Mouse (Mus musculus) v-Abl transformed pro-B cells (cell line): ENCODE measurements at regions not wholly inside any gene's neighbourhood (a gene's known extent, or its start where the extent isn't known, plus 50 kb on each side); places are given as distances from the start of the nearest gene placed in this dataset.

Experiments used
- in situ Hi-C, 2 experiments: fragments of 400-800 bp; cut with MboI; formaldehyde crosslinking; loops; one replicate each; pipeline ENCODE4 v1.15.1; 2025; ENCODE audit not compliant: unreplicated experiment in 2 of 2

DNA sequence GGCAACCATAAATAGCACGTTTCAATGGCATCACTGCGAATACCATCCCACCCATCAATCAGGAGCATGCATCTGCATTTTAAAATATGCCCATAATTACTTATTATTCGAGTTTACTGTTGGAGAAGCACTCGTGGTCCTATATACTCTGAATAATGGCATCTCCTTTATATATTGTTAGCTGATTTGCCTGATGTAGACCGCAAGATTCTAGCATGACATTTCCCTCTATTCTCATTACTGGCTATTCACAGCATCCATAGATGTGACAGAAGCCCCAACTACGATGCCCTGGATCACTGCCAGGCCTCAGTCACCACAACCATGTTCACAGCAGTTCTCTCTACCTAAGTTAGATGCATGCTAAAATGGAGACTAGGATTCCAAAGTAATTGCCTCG lies 77.4 kb upstream of the Epha4 start:
- in situ Hi-C loops, result no loop called here

DNA sequence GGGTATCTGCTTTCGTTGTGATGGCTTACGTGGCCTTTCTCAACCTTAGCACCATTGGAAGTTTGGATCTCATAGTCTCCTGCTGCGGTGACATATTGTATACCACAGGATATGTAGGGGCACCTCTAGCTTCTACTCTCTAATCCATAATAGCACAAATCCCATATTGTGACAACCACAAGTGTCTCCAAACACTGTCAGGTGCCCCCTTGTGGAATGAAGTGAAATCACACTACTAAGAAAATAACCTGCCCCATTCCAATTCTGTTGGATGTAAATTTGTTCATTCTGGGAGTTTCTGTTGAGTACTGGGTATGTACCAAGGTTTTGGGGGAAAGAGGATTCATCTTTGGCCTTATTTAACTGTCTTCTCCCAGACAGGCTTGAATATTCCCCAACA lies 74.5 kb upstream of the Epha4 start:
- in situ Hi-C loops, result no loop called here

DNA sequence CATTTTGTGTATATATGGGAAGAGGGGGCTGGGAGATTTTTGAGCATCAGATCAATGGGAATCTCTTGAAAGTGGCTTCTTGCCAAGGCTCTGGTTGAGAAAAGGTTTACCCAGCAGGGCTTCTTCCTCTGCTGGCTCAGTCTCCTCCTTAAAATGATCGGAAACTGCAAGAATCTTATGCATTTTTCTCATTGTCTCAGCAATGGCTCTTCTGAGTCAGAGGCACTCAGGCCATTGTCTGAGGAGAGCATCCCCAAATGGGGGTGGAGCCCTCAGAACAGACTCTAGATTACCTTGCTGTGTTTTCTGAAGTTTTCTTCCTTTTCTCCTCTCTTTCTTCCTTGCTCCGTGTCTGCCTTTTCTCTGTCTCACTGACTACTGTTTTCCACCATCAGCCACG lies 70.6 kb upstream of the Epha4 start:
- in situ Hi-C loops, result no loop called here

- in situ Hi-C loops, result no loop called here
Observed at GRCm38 (mm10) chr1:77568081-77568480, 53.2 kb upstream of the Epha4 start.

GRCm38 (mm10) chr1:77567657-77568056 lies 52.8 kb upstream of the Epha4 start:
- in situ Hi-C loops, result no loop called here
